Mouse (Mus musculus): ENCODE data around the gene B9d1.

The B9d1 gene

GRCm38 (mm10) chr11:61489874-61490273 lies 15.1 kb upstream of the B9d1 start:
- DNase-seq (ENCODE audit: low spot score), result no peak

GRCm38 (mm10) chr11:61490944-61491520 lies 13.9 kb upstream of the B9d1 start:
- no peak for DNase-seq (ENCODE audit: low spot score)

- no peak for DNase-seq (ENCODE audit: low spot score)
These were observed 12.1 kb upstream of the B9d1 start for GRCm38 (mm10) chr11:61492749-61493401.

GRCm38 (mm10) chr11:61493525-61494128 lies 11.3 kb upstream of the B9d1 start:
- DNase-seq (ENCODE audit: low spot score), result peak; percentile 25

- peak; percentile 92 for DNase-seq (ENCODE audit: low spot score)
These were observed 10.6 kb upstream of the B9d1 start, which contains the start of gene Mapk7 for GRCm38 (mm10) chr11:61494129-61494997. TSS of gene Mapk7 (minus strand) at chr11:61494406.

GRCm38 (mm10) chr11:61495528-61495927 lies 9.4 kb upstream of the B9d1 start:
- no peak for DNase-seq (ENCODE audit: low spot score)

GRCm38 (mm10) chr11:61497490-61497889 lies 7.5 kb upstream of the B9d1 start:
- no peak for DNase-seq (ENCODE audit: low spot score)

GRCm38 (mm10) chr11:61498736-61499504 lies 6.0 kb upstream of the B9d1 start:
- no peak for DNase-seq (ENCODE audit: low spot score)

GRCm38 (mm10) chr11:61503933-61504332 lies 1.0 kb upstream of the B9d1 start:
- DNase-seq (ENCODE audit: low spot score), result no peak

- no peak for DNase-seq (ENCODE audit: low spot score)
These were observed 10.0 kb downstream of the B9d1 start for GRCm38 (mm10) chr11:61514953-61515352.

- no peak for DNase-seq (ENCODE audit: low spot score)
These were observed 13.0 kb downstream of the B9d1 start for GRCm38 (mm10) chr11:61517971-61518370.

GRCm38 (mm10) chr11:61518871-61519270 lies 13.9 kb downstream of the B9d1 start:
- DNase-seq (ENCODE audit: low spot score), result no peak

- DNase-seq (ENCODE audit: low spot score), result no peak
These were observed 14.7 kb downstream of the B9d1 start for GRCm38 (mm10) chr11:61519484-61520107.

- DNase-seq (ENCODE audit: low spot score), result no peak
These were observed 21.9 kb downstream of the B9d1 start for GRCm38 (mm10) chr11:61526872-61527271.

- DNase-seq (ENCODE audit: low spot score), result no peak
These were observed 24.3 kb downstream of the B9d1 start for GRCm38 (mm10) chr11:61529268-61529713.

GRCm38 (mm10) chr11:61532820-61533219 lies 27.9 kb downstream of the B9d1 start:
- DNase-seq (ENCODE audit: low spot score), result no peak

GRCm38 (mm10) chr11:61533571-61533970 lies 28.6 kb downstream of the B9d1 start:
- no peak for DNase-seq (ENCODE audit: low spot score)

GRCm38 (mm10) chr11:61535530-61535929 lies 30.6 kb downstream of the B9d1 start:
- DNase-seq (ENCODE audit: low spot score), result no peak

- DNase-seq (ENCODE audit: low spot score), result no peak
These were observed 32.0 kb downstream of the B9d1 start for GRCm38 (mm10) chr11:61536952-61537351.

GRCm38 (mm10) chr11:61537362-61537761 lies 32.4 kb downstream of the B9d1 start:
- DNase-seq (ENCODE audit: low spot score), result no peak

GRCm38 (mm10) chr11:61540642-61541041 lies 35.7 kb downstream of the B9d1 start:
- no peak for DNase-seq (ENCODE audit: low spot score)

Data from spleen, adult 12 weeks (tissue).